ENCODE assay signal across 8 mouse cellular contexts in the genomic region with DNA sequence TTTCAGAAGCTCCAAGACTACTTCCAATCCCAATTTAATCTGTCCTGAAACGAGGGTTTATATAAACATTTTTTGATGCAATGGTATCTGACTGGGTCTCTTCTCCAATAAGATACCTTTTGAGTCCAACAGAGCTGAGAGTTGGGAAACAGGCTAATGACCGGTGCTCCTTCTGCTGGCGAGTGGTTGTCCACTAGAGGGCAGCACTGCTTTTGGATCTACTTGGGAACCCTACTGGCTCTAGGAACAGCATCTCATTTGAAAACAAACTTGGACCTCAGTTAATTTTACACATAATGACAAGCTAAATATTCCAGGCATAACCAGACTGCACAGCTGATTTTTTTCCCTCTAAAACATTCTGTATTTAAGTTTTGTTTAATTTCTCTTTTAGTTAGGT.
DNase-seq lines count a peak whose midpoint lies in the region; ATAC-seq and TF ChIP-seq lines count a peak whose summit lies in the region.

No protein-coding gene starts in this region.

- H3K27me3 ChIP-seq in intestine, embryonic 16.5 days (replicated peaks; ENCODE audit: control insufficient read depth, insufficient read depth, low read length): no peaks in the 10 kb centered on the region
- H3K27me3 ChIP-seq in testis, adult 2 months (ENCODE audit: control insufficient read depth, insufficient read depth, low read length): no peaks in the 10 kb centered on the region

- peak; percentile 83 for ATAC-seq in common myeloid progenitor, adult 5-6 weeks (replicated peaks; ENCODE audit: low read depth, poor library complexity, severe bottlenecking)
- 0 out of 2 replicates have a peak, but pooled peaks have one; percentile 62 for ATAC-seq in intestine, embryonic 16.5 days

- no peak overlapping the region for H3K9ac ChIP-seq in intestine, embryonic 16.5 days (ENCODE audit: low read depth, low read length)

- WGBS in intestine, embryonic 16.5 days: 0% methylated on average over 3 of the region's 3 CpGs

- no peak overlapping the region for H3K27ac ChIP-seq in intestine, embryonic 16.5 days (ENCODE audit: low read length)
- H3K27ac ChIP-seq in testis, adult 2 months (ENCODE audit: control insufficient read depth, insufficient read depth, low read depth, low read length): no peak overlapping the region

- peak; percentile 73; the same call in 1 of the 2 replicates for TF ChIP-seq CTCF in testis, adult 2 months (IDR thresholded peaks at IDR 0.05; ENCODE audit: control insufficient read depth, insufficient read depth, insufficient replicate concordance, low read depth, low read length)

- TF ChIP-seq POLR2A in testis, adult 2 months (IDR thresholded peaks at IDR 0.05; ENCODE audit: control insufficient read depth, low read depth, low read length): no peak

- 0 out of 2 replicates have a peak, but pooled peaks cover 2% of the 10 kb centered on the region for H3K4me1 ChIP-seq in intestine, embryonic 16.5 days (ENCODE audit: control insufficient read depth, insufficient read depth, low read length)
- H3K4me1 ChIP-seq in testis, adult 2 months (ENCODE audit: control insufficient read depth, insufficient read depth, low read length): no peaks in the 10 kb centered on the region

- intact Hi-C loops in left cerebral cortex, postnatal 25 days (cut with DNase I): loop anchor here (5.0 kb wide), 1 partner anchor 382 kb away; no protein-coding TSS in a partner anchor

- no peaks in the 10 kb centered on the region for H3K9me3 ChIP-seq in intestine, embryonic 16.5 days (ENCODE audit: control insufficient read depth, low read length)

- no peaks in the 10 kb centered on the region for H3K36me3 ChIP-seq in intestine, embryonic 16.5 days (ENCODE audit: control insufficient read depth, insufficient read depth, low read length)
- H3K36me3 ChIP-seq in testis, adult 2 months (ENCODE audit: control insufficient read depth, insufficient read depth, low read length): no peaks in the 10 kb centered on the region

- peak; percentile 65 to 67 for DNase-seq in B cell, adult 2 months
- peak; percentile 88 for DNase-seq in adipocyte (ENCODE audit: low spot score)
- peak; percentile 42 to 54 for DNase-seq in gastrocnemius, adult 8-10 months (ENCODE audit: low spot score in 2 of 2)
- peak; percentile 87 to 88 for DNase-seq in left cerebral cortex, postnatal 25 days (ENCODE audit: low spot score in 2 of 2)
- peak; percentile 30 to 39 for DNase-seq in natural killer cell, adult 2 months (ENCODE audit: low spot score in 2 of 2)

- no peak overlapping the region for H3K4me2 ChIP-seq in intestine, embryonic 16.5 days (ENCODE audit: low read depth, low read length)

- H3K4me3 ChIP-seq in intestine, embryonic 16.5 days (ENCODE audit: low read length): no peak overlapping the region
- no peak overlapping the region for H3K4me3 ChIP-seq in testis, adult 2 months (ENCODE audit: control insufficient read depth, low read depth, low read length)

Comparison
In these comparisons a context has a peak if more than half of its experiments do, and no peak if none do; other contexts are left out.
1. DNase-seq: peak in every context shown above with its lines; median percentile 88 in adipocyte; 88 in left cerebral cortex, postnatal 25 days; 66 in B cell, adult 2 months; 48 in gastrocnemius, adult 8-10 months; 34 in natural killer cell, adult 2 months.